Mouse (Mus musculus) G1E (cell line): ENCODE measurements at regions not wholly inside any gene's neighbourhood (a gene's known extent, or its start where the extent isn't known, plus 50 kb on each side); places are given as distances from the start of the nearest gene placed in this dataset.

ENCODE experiments used
- ATAC-seq: 2 replicates; pipeline ENCODE4 v1.8.0; 2016; ENCODE audit warnings: mild to moderate bottlenecking; ENCODE audit not compliant: insufficient number of reproducible peaks, poor library complexity, low FRiP score, severe bottlenecking; ENCODE audit errors: extremely low read depth
- DNase-seq: peaks from one replicate; pipeline ENCODE4 v3.0.0; 2012; ENCODE audit warnings: low spot score
- H3K27me3 ChIP-seq: 2 replicates; pipeline ENCODE4 v1.6.1; 2012; ENCODE audit warnings: mild to moderate bottlenecking, low read length, inconsistent platforms; ENCODE audit not compliant: insufficient read depth
- H3K36me3 ChIP-seq: replicated peaks from 2 replicates; pipeline ENCODE3; 2012; ENCODE audit warnings: mild to moderate bottlenecking, inconsistent platforms
- H3K4me1 ChIP-seq: 2 replicates; pipeline ENCODE4 v1.6.1; 2012; ENCODE audit warnings: low read depth, low read length, inconsistent platforms, mixed read lengths; ENCODE audit not compliant: insufficient read depth
- H3K4me3 ChIP-seq: 2 replicates; pipeline ENCODE4 v1.5.1; 2012; ENCODE audit warnings: low read depth, mild to moderate bottlenecking, inconsistent platforms, low read length, moderate library complexity, mixed read lengths
- H3K9me3 ChIP-seq: replicated peaks from 2 replicates; pipeline ENCODE4 v1.6.1; 2012; ENCODE audit warnings: inconsistent platforms
- CTCF ChIP-seq: IDR thresholded peaks from 2 replicates; pipeline ENCODE4 v1.5.1; 2012; ENCODE audit warnings: low read depth, low read length, inconsistent platforms, mixed read lengths
- GATA1 ChIP-seq: IDR thresholded peaks from 2 replicates; pipeline ENCODE4 v1.6.1; 2012; ENCODE audit warnings: borderline replicate concordance, low read length, inconsistent platforms, mixed read lengths
- GATA2 ChIP-seq: IDR thresholded peaks from 2 replicates; pipeline ENCODE4 v1.6.1; 2012; ENCODE audit warnings: low read depth, low read length, inconsistent platforms, borderline replicate concordance
- POLR2AphosphoS5 ChIP-seq: IDR thresholded peaks from 2 replicates; pipeline ENCODE4 v1.6.1; 2012; ENCODE audit warnings: low read depth, low read length, inconsistent platforms; ENCODE audit not compliant: insufficient replicate concordance
- TAL1 ChIP-seq: conservative IDR thresholded peaks from 2 replicates; pipeline ENCODE4 v1.6.1; 2012; ENCODE audit warnings: low read depth, low read length, inconsistent platforms, mixed read lengths

DNA sequence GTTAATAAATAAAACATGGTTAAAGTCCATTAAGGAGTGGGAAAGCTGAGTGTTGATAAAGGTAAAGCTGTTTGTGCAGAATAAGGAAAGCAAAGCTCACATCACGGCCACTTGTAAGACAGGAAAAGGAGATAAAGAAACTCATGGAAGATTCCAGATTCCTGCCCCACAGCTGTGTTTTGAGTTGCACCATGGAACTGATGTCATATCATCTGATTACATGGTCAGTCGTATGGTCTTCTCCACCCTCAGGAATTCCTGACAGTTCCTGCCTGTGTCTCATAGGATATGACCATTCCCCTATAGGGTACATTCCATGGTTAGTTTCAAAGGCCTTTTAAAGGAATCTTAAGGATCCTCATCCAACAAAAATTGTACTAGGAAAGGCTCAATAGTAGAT lies 120.6 kb upstream of the Cited2 start:
- no peak overlapping the region for H3K4me3 ChIP-seq
- DNase-seq, result no peak
- no peaks in the 10 kb centered on the region for H3K27me3 ChIP-seq
- TF ChIP-seq POLR2AphosphoS5 (no peak), CTCF (no peak), GATA2 (no peak), GATA1 (no peak), TAL1 (no peak)
- no peaks in the 10 kb centered on the region for H3K9me3 ChIP-seq
- ATAC-seq, result no peak
- peaks cover 57% of the 10 kb centered on the region for H3K4me1 ChIP-seq
- H3K36me3 ChIP-seq, result no peaks in the 10 kb centered on the region

DNA sequence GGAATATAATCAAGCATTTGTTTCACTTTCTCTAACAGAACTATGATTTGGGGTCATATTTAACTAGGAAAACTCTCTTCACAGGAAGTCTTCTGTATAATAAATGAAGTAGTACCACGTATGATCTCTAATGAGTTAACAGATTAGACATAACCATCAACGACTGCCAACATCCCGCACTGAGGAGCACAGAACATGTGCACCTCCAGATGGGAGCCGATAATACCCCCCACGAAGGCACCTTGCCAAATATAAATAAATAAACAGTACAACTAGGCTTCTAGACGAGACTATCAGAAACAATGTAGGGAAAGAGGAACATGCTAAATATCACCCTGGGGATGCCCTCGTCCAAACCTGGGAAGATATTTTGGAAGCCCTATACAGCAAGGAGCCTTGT lies 114.8 kb upstream of the Cited2 start:
- no peaks in the 10 kb centered on the region for H3K27me3 ChIP-seq
- ATAC-seq (no peak), DNase-seq (no peak)
- peaks cover 9% of the 10 kb centered on the region; the same call in 1 of the 2 replicates for H3K4me1 ChIP-seq
- no peaks in the 10 kb centered on the region for H3K36me3 ChIP-seq
- no peak overlapping the region for H3K4me3 ChIP-seq
- TF ChIP-seq TAL1, result no peak
- no peak for TF ChIP-seq POLR2AphosphoS5
- no peak for TF ChIP-seq GATA2
- TF ChIP-seq CTCF, result no peak
- TF ChIP-seq GATA1, result no peak
- no peaks in the 10 kb centered on the region for H3K9me3 ChIP-seq

DNA sequence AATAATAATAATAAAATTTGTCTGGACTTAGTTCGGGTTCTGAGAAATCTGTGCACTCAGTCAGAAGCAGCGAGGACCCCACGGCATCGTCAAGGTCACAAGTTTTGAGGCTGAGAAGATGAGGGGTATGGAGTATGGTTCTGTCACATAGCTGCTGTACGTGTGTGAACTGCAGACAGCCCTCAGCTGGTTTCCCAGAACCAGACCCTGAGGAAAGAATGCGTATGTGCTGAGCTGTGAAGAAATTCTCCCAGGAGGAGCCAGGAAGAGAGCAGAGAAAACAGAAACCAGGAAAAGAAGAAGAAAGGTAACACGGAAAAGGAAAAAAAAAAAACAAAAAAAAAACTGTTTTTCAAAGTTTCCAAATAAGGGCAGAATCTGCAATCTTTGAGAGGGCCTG lies 112.4 kb upstream of the Cited2 start:
- H3K4me3 ChIP-seq, result no peak overlapping the region
- no peak for DNase-seq
- no peaks in the 10 kb centered on the region; the same call in 1 of the 2 replicates for H3K4me1 ChIP-seq
- H3K36me3 ChIP-seq, result no peaks in the 10 kb centered on the region
- H3K27me3 ChIP-seq, result no peaks in the 10 kb centered on the region
- H3K9me3 ChIP-seq, result no peaks in the 10 kb centered on the region
- TF ChIP-seq GATA2, result no peak
- TF ChIP-seq CTCF, result no peak
- no peak for TF ChIP-seq GATA1
- no peak for TF ChIP-seq TAL1
- TF ChIP-seq POLR2AphosphoS5, result no peak
- no peak for ATAC-seq

DNA sequence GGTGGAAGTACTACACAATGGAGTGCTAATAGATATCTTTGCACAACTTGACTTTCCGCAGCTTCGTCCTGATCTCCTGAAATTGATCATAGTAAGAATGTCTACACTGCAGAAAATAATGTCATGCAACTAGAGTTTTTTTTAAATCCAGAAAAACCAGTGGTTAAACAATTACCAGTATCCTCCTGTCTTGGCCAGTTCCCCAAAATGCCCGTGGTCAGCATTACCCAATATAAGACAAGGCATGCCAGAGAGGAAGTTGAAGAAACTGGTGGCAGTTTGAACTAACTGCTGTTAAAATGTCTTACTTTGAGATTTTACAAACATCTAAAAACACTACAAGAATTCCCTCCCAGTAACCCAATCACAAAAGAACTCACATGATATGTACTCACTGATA lies 109.7 kb upstream of the Cited2 start:
- ATAC-seq, result no peak
- no peak overlapping the region for H3K4me3 ChIP-seq
- peaks cover 2% of the 10 kb centered on the region; the same call in 1 of the 2 replicates for H3K4me1 ChIP-seq
- TF ChIP-seq GATA2 (no peak), TAL1 (no peak), CTCF (no peak), GATA1 (no peak), POLR2AphosphoS5 (no peak)
- no peaks in the 10 kb centered on the region for H3K27me3 ChIP-seq
- H3K9me3 ChIP-seq, result no peaks in the 10 kb centered on the region
- no peak for DNase-seq
- H3K36me3 ChIP-seq, result no peaks in the 10 kb centered on the region

DNA sequence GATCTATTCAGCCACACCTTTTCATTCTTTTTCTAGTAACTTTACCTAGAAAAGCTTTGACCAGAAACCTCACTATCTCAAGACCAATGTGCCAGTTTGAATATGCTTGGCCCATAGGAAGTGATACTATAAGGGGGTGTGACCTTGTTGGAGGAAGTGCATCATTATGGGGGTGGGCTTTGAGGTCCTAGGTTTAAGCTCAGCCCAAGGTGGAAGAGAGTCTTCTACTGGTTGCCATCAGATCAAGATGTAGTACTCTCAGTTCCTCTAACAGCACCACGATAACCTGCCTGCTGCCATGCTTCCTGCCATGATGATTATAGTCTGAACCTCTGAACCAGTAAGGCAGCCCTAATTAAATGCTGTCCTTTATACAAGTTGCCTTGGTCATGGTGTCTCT lies 105.0 kb upstream of the Cited2 start:
- Histone ChIP-seq H3K27me3 (no peaks in the 10 kb centered on the region), H3K9me3 (no peaks in the 10 kb centered on the region), H3K36me3 (no peaks in the 10 kb centered on the region), H3K4me3 (no peak overlapping the region), H3K4me1 (peaks cover 8% of the 10 kb centered on the region)
- no peak for ATAC-seq
- TF ChIP-seq CTCF, result no peak
- TF ChIP-seq TAL1, result no peak
- no peak for TF ChIP-seq GATA2
- no peak for TF ChIP-seq POLR2AphosphoS5
- TF ChIP-seq GATA1, result no peak
- no peak for DNase-seq

DNA sequence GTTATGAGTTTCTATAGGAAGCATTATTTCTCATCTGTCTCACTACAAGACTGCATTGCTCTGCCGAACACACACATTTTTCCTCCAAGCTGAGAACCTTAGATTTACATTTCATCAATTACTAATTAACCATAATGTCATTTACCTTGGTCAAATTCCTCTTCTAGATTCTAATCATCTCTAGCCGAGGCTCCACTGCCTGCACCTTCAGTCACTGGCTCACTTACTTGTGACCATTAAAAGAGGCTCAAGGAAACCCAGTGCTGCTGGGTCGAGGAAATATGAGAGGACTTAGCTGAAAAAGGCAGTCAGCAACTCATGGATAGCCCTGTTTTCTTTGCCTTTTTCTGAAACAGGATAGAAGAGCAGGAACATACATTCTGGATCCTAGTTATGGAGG lies 103.4 kb upstream of the Cited2 start:
- ATAC-seq, result no peak
- H3K4me3 ChIP-seq, result no peak overlapping the region
- H3K36me3 ChIP-seq, result no peaks in the 10 kb centered on the region
- no peak for DNase-seq
- H3K27me3 ChIP-seq, result no peaks in the 10 kb centered on the region
- no peaks in the 10 kb centered on the region for H3K9me3 ChIP-seq
- TF ChIP-seq TAL1 (no peak), CTCF (no peak)
- peaks cover 10% of the 10 kb centered on the region for H3K4me1 ChIP-seq

DNA sequence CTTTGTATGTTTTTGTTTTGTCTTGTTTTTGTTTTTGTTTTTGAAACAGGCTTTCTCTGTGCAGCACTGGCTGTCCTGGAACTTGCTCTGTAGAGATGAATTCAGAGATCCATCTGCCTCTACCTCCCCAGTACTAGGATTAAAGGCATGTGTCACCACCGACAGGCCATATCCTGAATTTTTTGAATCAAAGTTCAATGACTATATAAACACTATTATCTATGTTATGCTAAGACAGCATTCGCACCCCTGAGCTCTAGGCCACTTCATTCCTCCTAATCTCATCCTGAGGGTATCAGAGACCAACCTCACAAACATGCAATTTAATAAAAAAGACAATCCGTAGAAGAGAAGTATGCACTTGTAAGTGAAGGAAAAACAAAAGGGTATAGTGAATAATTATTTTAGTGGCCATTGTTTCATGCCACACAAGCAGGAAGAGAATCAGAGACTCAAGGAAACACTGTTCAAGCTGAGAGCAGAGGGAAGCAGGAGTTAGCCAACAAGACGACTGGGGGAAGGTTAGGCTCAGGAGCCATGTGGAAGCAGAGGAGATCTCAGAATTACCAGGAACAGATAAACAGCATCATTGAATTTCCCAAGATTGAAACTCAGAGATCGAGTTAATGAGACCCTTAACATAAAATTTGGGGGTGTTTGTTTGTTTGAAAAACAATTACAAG lies 101.2 kb upstream of the Cited2 start:
- H3K9me3 ChIP-seq, result no peaks in the 10 kb centered on the region
- peaks cover 10% of the 10 kb centered on the region for H3K4me1 ChIP-seq
- H3K4me3 ChIP-seq, result no peak overlapping the region
- no peak for DNase-seq
- ATAC-seq, result no peak
- H3K36me3 ChIP-seq, result no peaks in the 10 kb centered on the region
- TF ChIP-seq GATA2, result no peak
- TF ChIP-seq GATA1, result no peak
- TF ChIP-seq TAL1, result no peak
- no peak for TF ChIP-seq CTCF
- TF ChIP-seq POLR2AphosphoS5, result no peak
- no peaks in the 10 kb centered on the region for H3K27me3 ChIP-seq
